In genomic region chr13:15602677-15603221, GRCm38 (mm10) we compare ENCODE assay signal across 10 mouse cellular contexts.
A peak's percentile ranks its signal among the peaks of the same experiment; 100 is the strongest.
DNase-seq lines count a peak whose midpoint lies in the region; ATAC-seq lines count a peak whose summit lies in the region.
"Had no signal": no experiment of that assay in that cellular context is flagged by ENCODE, and none has a peak within 500 bp of the region (broad histone marks: within the 10 kb centered on the region; RNA-seq: fewer than 3 reads in every experiment).

No protein-coding gene starts in this region.

- H3K36me3 ChIP-seq in hindbrain, embryonic 13.5 days, result no peaks in the 10 kb centered on the region
- H3K36me3 ChIP-seq: embryonic facial prominence, embryonic 15.5 days; liver, embryonic 12.5 days had no signal

- H3K27ac ChIP-seq in hindbrain, embryonic 13.5 days, result peak overlapping the region; percentile 25; the same call in 1 of the 2 replicates
- H3K27ac ChIP-seq: embryonic facial prominence, embryonic 15.5 days; liver, embryonic 12.5 days had no signal

- no peaks in the 10 kb centered on the region for H3K27me3 ChIP-seq in hindbrain, embryonic 13.5 days
- H3K27me3 ChIP-seq: embryonic facial prominence, embryonic 15.5 days; liver, embryonic 12.5 days had no signal

- WGBS in hindbrain, embryonic 13.5 days, result 4% methylated on average over 4 of the region's 4 CpGs

- H3K4me2 ChIP-seq in hindbrain, embryonic 13.5 days, result no peak overlapping the region
- H3K4me2 ChIP-seq: embryonic facial prominence, embryonic 15.5 days; liver, embryonic 12.5 days had no signal

- peak; percentile 48 for DNase-seq in Muller cell, postnatal 12 days (ENCODE audit: inconsistent ontology term)
- peak; percentile 58 for DNase-seq in embryo, embryonic 10.5 days (ENCODE audit: low spot score)
- peak; percentile 63 for DNase-seq in lung, postnatal 36 days
- DNase-seq in urinary bladder, postnatal 4 days (ENCODE audit: low spot score in 2 of 2), result no peak
- no peak for DNase-seq in MN1 (ENCODE audit: low spot score)
- DNase-seq in spleen, postnatal 14 days (ENCODE audit: low spot score in 2 of 2), result no peak
- DNase-seq: kidney, adult 9 months had no signal

- H3K9ac ChIP-seq in hindbrain, embryonic 13.5 days, result no peak overlapping the region
- H3K9ac ChIP-seq: embryonic facial prominence, embryonic 15.5 days; liver, embryonic 12.5 days had no signal

- H3K9me3 ChIP-seq in hindbrain, embryonic 13.5 days, result no peaks in the 10 kb centered on the region
- H3K9me3 ChIP-seq: embryonic facial prominence, embryonic 15.5 days; liver, embryonic 12.5 days had no signal

- ATAC-seq in hindbrain, embryonic 13.5 days (ENCODE audit: low FRiP score), result no peak
- ATAC-seq: liver, embryonic 12.5 days had no signal

- H3K4me1 ChIP-seq in hindbrain, embryonic 13.5 days (replicated peaks), result peaks cover 18% of the 10 kb centered on the region
- H3K4me1 ChIP-seq: liver, embryonic 12.5 days had no signal

- H3K4me3 ChIP-seq in hindbrain, embryonic 13.5 days, result no peak overlapping the region
- H3K4me3 ChIP-seq: embryonic facial prominence, embryonic 15.5 days; liver, embryonic 12.5 days had no signal

Comparison
In these comparisons a context has a peak if more than half of its experiments do, and no peak if none do; other contexts are left out.
1. DNase-seq: peak in Muller cell, postnatal 12 days (single experiment), embryo, embryonic 10.5 days (single experiment) and lung, postnatal 36 days (single experiment); none in urinary bladder, postnatal 4 days (0 of 2), MN1 (single experiment) and spleen, postnatal 14 days (0 of 2).